Mouse (Mus musculus) neural tube, embryonic 15.5 days (tissue): ENCODE results near the gene Gm4707. TPM values are rescaled to one million over a fixed set of nuclear protein-coding genes. Genes with fewer than 3 reads are reported as not detected.
A peak's percentile ranks its signal among the peaks of the same experiment; 100 is the strongest.

Experiments
- ATAC-seq: fragments of 200-750 bp; cut with Nextera tagmentation; 2 replicates; pipeline ENCODE4 v1.8.0; 2017; ENCODE audit warnings: mild to moderate bottlenecking, moderate TSS enrichment, moderate library complexity; ENCODE audit not compliant: low FRiP score
- H3K27ac ChIP-seq: fragments of 300-500 bp; sonication (generic); replicated peaks from 2 replicates; pipeline ENCODE4 v1.5.1; 2015; ENCODE audit warnings: mild to moderate bottlenecking, inconsistent platforms
- H3K27me3 ChIP-seq: fragments of 300-500 bp; sonication (generic); replicated peaks from 2 replicates; pipeline ENCODE4 v1.6.1; 2015; ENCODE audit warnings: inconsistent platforms
- H3K36me3 ChIP-seq: fragments of 300-500 bp; sonication (generic); 2 replicates; pipeline ENCODE4 v1.6.1; 2015; ENCODE audit warnings: inconsistent platforms
- H3K4me1 ChIP-seq: fragments of 300-500 bp; sonication (generic); 2 replicates; pipeline ENCODE4 v1.6.1; 2015; ENCODE audit warnings: inconsistent platforms
- H3K4me2 ChIP-seq: fragments of 300-500 bp; sonication (generic); 2 replicates; pipeline ENCODE4 v1.6.1; 2015; ENCODE audit warnings: inconsistent platforms, mild to moderate bottlenecking, moderate library complexity
- H3K4me3 ChIP-seq: fragments of 300-500 bp; sonication (generic); replicated peaks from 2 replicates; pipeline ENCODE4 v1.5.1; 2015; ENCODE audit warnings: mild to moderate bottlenecking, inconsistent platforms
- H3K9ac ChIP-seq: fragments of 300-500 bp; sonication (generic); replicated peaks from 2 replicates; pipeline ENCODE4 v1.6.1; 2015; ENCODE audit warnings: mild to moderate bottlenecking, inconsistent platforms
- H3K9me3 ChIP-seq: fragments of 300-500 bp; sonication (generic); replicated peaks from 2 replicates; pipeline ENCODE4 v1.6.1; 2016; ENCODE audit warnings: inconsistent platforms
- WGBS: fragments of 180-500 bp; shearing (Covaris S2); methylation state at CpG from one replicate; pipeline ENCODE4 v1.1.7; 2015; ENCODE audit warnings: mixed read lengths; 5-methylcytosine and 5-hydroxymethylcytosine counted together
- polyA plus RNA-seq: library from polyadenylated mRNA; unstranded; fragments of >200 nt; fragmentation: Nextera tagmentation; extraction: Ambion mirVana; gene quantifications from 2 replicates; pipeline ENCODE4 v1.2.1, GENCODE M21; 2015

The Gm4707 gene
- 2.3 and 2.6 TPM in 2 replicates for polyA plus RNA-seq

- ATAC-seq = no peak
- H3K36me3 ChIP-seq = peaks cover 32% of the 10 kb centered on the region
- 89% methylated on average over 2 of the region's 2 CpGs for WGBS
- no peak within 1 kb of the TSS for H3K4me2 ChIP-seq
- H3K27ac ChIP-seq = no peak within 1 kb of the TSS
- no peaks in the 10 kb centered on the region for H3K4me1 ChIP-seq
- H3K9ac ChIP-seq = no peak within 1 kb of the TSS
- no peaks in the 10 kb centered on the region for H3K9me3 ChIP-seq
- no peaks in the 10 kb centered on the region for H3K27me3 ChIP-seq
- H3K4me3 ChIP-seq = no peak within 1 kb of the TSS
These were observed at the start of gene Gm4707 for GRCm38 (mm10) chr17:71459818-71460217. Gene Gm4707 (minus strand): TSS chr17:71459918.

- Histone ChIP-seq H3K27ac (no peak overlapping the region), H3K9ac (no peak overlapping the region), H3K4me1 (no peaks in the 10 kb centered on the region), H3K27me3 (no peaks in the 10 kb centered on the region), H3K4me3 (no peak overlapping the region), H3K36me3 (no peaks in the 10 kb centered on the region), H3K4me2 (no peak overlapping the region), H3K9me3 (no peaks in the 10 kb centered on the region)
- 92% methylated on average over 8 of the region's 8 CpGs for WGBS
- no peak for ATAC-seq
These were observed 47.1 kb upstream of the Gm4707 start for GRCm38 (mm10) chr17:71506832-71507231.

GRCm38 (mm10) chr17:71495784-71496183 lies 36.1 kb upstream of the Gm4707 start:
- Histone ChIP-seq H3K9me3 (no peaks in the 10 kb centered on the region), H3K4me2 (no peak overlapping the region), H3K9ac (no peak overlapping the region), H3K4me3 (no peak overlapping the region), H3K27me3 (no peaks in the 10 kb centered on the region), H3K36me3 (no peaks in the 10 kb centered on the region), H3K4me1 (no peaks in the 10 kb centered on the region), H3K27ac (no peak overlapping the region)
- WGBS = 93% methylated on average over 4 of the region's 4 CpGs
- ATAC-seq = no peak

GRCm38 (mm10) chr17:71491332-71491686 lies 31.6 kb upstream of the Gm4707 start:
- WGBS = 85% methylated on average over 4 of the region's 4 CpGs
- H3K4me3 ChIP-seq = no peak overlapping the region
- ATAC-seq = no peak

GRCm38 (mm10) chr17:71490666-71491331 lies 31.1 kb upstream of the Gm4707 start:
- no peak overlapping the region for H3K27ac ChIP-seq
- H3K27me3 ChIP-seq = no peaks in the 10 kb centered on the region
- H3K36me3 ChIP-seq = no peaks in the 10 kb centered on the region
- H3K9ac ChIP-seq = no peak overlapping the region
- 0 out of 2 replicates have a peak, but pooled peaks cover 3% of the 10 kb centered on the region for H3K4me1 ChIP-seq
- 82% methylated on average over 9 of the region's 9 CpGs for WGBS
- no peak for ATAC-seq
- H3K4me2 ChIP-seq = no peak overlapping the region
- H3K9me3 ChIP-seq = no peaks in the 10 kb centered on the region
- H3K4me3 ChIP-seq = no peak overlapping the region

More at GRCm38 (mm10) chr17:71491332-71491686, 31.6 kb upstream of the Gm4707 start:
- H3K4me1 ChIP-seq = 0 out of 2 replicates have a peak, but pooled peaks cover under 1% of the 10 kb centered on the region
- no peak overlapping the region for H3K4me2 ChIP-seq
- H3K27me3 ChIP-seq = no peaks in the 10 kb centered on the region
- no peak overlapping the region for H3K9ac ChIP-seq
- no peaks in the 10 kb centered on the region for H3K36me3 ChIP-seq
- H3K27ac ChIP-seq = no peak overlapping the region
- H3K9me3 ChIP-seq = no peaks in the 10 kb centered on the region

DNA sequence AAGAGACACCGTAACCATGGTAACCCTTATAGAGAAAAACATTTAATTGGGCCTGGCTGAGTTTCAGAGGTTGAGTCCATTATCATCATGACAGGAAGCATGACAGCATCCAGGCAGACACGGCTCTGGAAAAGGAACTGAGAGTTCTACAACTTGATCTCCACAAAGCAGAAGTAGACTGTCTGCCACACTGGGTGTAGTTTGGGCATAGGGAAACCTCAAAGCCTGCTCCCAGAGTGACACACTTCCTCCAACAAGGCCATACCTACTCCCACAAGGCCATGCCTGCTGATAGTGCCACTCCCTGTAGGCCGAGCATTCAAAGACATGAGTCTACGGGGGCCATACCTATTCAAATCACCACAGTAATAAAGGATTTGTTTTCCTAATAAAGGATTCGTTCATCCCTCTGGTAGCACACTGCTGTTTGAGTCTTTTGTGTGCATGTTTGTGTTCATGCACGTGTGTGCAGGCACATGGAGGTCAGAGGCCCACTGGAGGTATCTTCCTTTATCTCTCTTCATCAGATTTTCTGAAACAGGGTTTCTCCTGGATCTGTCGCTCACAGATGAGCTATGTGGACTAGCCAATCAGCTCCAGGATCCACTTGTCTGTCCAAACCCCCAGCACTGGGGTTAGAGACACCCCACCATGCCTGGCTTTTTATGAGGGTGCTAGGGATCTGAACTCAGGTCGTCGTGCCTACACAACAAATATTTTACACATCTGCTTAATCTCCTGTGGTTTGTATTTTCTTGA lies 30.2 kb upstream of the Gm4707 start:
- Histone ChIP-seq H3K27me3 (no peaks in the 10 kb centered on the region), H3K36me3 (no peaks in the 10 kb centered on the region), H3K4me2 (no peak overlapping the region), H3K9me3 (no peaks in the 10 kb centered on the region), H3K4me3 (no peak overlapping the region), H3K9ac (no peak overlapping the region), H3K4me1 (0 out of 2 replicates have a peak, but pooled peaks cover 3% of the 10 kb centered on the region), H3K27ac (no peak overlapping the region)
- ATAC-seq = no peak
- WGBS = 86% methylated on average over 9 of the region's 9 CpGs

DNA sequence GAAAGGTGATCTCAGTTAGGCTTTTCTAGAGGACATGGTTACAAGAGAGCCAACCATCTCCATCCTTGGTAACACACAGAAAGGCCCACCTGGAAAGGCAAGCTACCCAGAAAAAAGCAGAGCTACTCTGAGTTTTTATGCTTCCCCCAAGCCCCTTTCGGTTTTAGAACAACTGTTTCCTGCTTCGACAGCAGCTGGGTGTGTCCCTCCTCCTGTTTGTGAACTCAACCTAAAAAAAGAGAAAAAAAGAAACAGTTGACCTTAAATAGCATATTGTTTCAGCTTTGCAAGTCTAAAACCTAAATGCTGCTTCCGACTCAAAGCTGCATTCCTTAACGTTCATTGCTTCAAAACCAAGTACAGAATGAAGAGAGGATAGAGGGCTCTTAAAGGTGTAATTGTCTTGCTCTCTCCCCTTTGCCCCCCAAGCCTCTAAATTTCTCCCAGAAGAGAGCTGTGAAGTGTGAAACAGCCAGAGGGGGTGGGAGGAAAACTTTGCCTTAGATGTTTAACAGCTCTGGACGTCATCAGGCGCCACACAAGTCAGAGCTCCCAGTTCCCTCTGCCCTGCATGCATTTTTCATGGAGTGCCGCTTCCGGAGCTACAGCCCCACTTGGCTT lies 26.6 kb upstream of the Gm4707 start:
- Histone ChIP-seq H3K4me2 (peak overlapping the region; percentile 26), H3K4me3 (no peak overlapping the region), H3K36me3 (no peaks in the 10 kb centered on the region), H3K27ac (0 out of 2 replicates have a peak overlapping the region, but pooled peaks have one; percentile 6), H3K27me3 (no peaks in the 10 kb centered on the region), H3K4me1 (0 out of 2 replicates have a peak, but pooled peaks cover 3% of the 10 kb centered on the region), H3K9ac (no peak overlapping the region), H3K9me3 (no peaks in the 10 kb centered on the region)
- ATAC-seq = no peak
- 22% methylated on average over 8 of the region's 8 CpGs for WGBS

DNA sequence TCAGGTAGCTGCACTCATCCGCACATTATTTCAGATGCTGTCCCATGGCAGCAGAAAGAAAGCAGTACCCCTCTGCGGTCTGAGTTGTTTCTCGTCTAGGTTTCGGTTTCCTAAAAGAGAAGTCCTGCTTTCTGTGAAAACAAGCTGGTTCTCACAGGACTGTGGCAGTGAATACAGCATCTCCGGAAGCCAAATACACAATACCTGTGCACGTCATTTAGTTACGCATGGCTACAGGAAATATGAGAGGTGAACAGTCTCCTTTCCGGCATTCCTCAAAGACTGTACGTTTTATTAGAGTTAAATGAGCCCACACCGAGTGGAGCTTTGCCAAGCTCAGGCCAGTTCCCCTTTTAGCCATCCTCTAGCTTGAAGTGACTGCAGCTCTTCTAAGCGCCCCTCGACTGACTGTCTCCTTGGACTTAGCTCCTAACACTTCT lies 26.1 kb upstream of the Gm4707 start:
- WGBS = 54% methylated on average over 12 of the region's 12 CpGs
- ATAC-seq = no peak
- Histone ChIP-seq H3K36me3 (no peaks in the 10 kb centered on the region), H3K9me3 (no peaks in the 10 kb centered on the region), H3K4me3 (no peak overlapping the region), H3K4me1 (0 out of 2 replicates have a peak, but pooled peaks cover 3% of the 10 kb centered on the region), H3K4me2 (peak overlapping the region; percentile 26), H3K27me3 (no peaks in the 10 kb centered on the region), H3K9ac (no peak overlapping the region), H3K27ac (0 out of 2 replicates have a peak overlapping the region, but pooled peaks have one; percentile 6)

DNA sequence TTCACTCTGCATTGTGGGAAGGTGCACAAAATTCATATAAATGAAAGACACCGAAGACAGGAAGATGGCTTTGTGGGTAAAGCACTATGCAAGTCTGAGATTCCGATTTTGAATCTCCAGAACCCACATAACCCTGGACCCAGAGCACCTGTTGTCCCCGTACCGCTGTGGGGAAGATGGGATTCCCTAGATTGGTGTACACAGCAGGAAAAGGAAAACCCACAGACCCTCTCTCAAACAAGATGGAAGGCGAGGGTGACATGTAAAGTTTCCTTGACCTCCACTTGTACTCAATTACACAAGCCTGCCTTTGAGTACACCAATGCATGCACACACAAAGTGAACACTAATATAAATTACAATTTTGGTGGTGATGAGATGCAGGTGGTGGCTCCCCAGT lies 25.0 kb upstream of the Gm4707 start:
- Histone ChIP-seq H3K4me2 (no peak overlapping the region), H3K9me3 (no peaks in the 10 kb centered on the region), H3K4me3 (no peak overlapping the region), H3K36me3 (no peaks in the 10 kb centered on the region), H3K9ac (no peak overlapping the region), H3K27ac (no peak overlapping the region), H3K27me3 (no peaks in the 10 kb centered on the region), H3K4me1 (0 out of 2 replicates have a peak, but pooled peaks cover 3% of the 10 kb centered on the region)
- ATAC-seq = no peak
- 91% methylated on average over 5 of the region's 5 CpGs for WGBS

GRCm38 (mm10) chr17:71483418-71484060 lies 23.8 kb upstream of the Gm4707 start:
- 90% methylated on average over 7 of the region's 7 CpGs for WGBS
- no peak for ATAC-seq
- 0 out of 2 replicates have a peak, but pooled peaks cover 3% of the 10 kb centered on the region for H3K4me1 ChIP-seq
- H3K4me3 ChIP-seq = no peak overlapping the region
- no peak overlapping the region for H3K27ac ChIP-seq
- H3K36me3 ChIP-seq = no peaks in the 10 kb centered on the region
- no peaks in the 10 kb centered on the region for H3K9me3 ChIP-seq
- H3K27me3 ChIP-seq = no peaks in the 10 kb centered on the region
- no peak overlapping the region for H3K9ac ChIP-seq
- no peak overlapping the region for H3K4me2 ChIP-seq

- 69% methylated on average over 5 of the region's 5 CpGs for WGBS
- no peak for ATAC-seq
- peaks cover 9% of the 10 kb centered on the region for H3K4me1 ChIP-seq
These were observed 19.7 kb upstream of the Gm4707 start for GRCm38 (mm10) chr17:71479381-71479901.

More at GRCm38 (mm10) chr17:71479381-71479901, 19.7 kb upstream of the Gm4707 start:
- Histone ChIP-seq H3K4me2 (no peak overlapping the region), H3K9me3 (no peaks in the 10 kb centered on the region), H3K27me3 (no peaks in the 10 kb centered on the region), H3K36me3 (no peaks in the 10 kb centered on the region), H3K4me3 (no peak overlapping the region), H3K27ac (no peak overlapping the region), H3K9ac (no peak overlapping the region)
